Mouse (Mus musculus): Measurements from ENCODE around the gene Flt4.

Flt4 gene

DNA sequence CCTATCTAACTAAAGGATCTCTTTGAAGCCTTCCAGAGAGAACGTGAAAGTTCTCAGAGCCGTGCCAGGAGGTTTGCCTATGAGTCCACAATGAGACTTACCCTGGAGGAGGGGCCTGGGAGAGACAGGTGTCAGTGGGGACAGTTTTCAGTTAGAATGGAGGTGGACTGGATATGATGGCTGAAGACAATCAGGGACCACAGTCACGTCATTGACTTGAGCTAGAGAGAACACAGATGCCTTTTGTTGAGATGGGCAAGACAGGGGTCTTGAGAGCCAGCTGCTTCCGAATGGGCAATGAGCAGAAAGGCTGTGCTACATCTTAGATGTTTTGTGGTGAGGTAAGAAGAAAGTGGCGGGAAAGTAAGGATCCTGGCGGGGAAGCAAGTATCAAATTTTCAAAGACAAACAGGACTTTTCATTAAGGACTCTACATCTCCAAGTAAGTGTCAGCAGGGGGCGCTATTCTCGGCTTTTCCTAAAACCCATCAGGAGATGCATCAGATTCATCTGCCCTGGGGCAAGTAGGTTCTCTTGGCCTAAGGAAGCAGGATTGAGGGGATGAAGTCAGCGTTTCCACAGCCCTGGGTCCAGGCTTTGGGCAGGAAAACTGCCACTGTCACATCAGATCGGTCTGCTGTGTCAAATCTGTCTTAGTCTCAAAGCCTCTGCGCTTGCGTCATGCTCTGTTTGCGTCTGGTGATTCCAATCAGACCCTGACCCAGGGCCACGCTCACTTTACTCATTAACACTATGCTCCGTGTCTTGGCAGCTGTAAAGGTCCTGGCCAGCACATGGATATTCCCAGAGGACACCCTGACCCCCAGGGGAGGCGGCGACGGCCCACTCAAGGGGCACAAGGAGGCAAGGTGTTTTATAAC, 41.3 kb downstream of the Flt4 start:
- DNase-seq, result no peak

DNA sequence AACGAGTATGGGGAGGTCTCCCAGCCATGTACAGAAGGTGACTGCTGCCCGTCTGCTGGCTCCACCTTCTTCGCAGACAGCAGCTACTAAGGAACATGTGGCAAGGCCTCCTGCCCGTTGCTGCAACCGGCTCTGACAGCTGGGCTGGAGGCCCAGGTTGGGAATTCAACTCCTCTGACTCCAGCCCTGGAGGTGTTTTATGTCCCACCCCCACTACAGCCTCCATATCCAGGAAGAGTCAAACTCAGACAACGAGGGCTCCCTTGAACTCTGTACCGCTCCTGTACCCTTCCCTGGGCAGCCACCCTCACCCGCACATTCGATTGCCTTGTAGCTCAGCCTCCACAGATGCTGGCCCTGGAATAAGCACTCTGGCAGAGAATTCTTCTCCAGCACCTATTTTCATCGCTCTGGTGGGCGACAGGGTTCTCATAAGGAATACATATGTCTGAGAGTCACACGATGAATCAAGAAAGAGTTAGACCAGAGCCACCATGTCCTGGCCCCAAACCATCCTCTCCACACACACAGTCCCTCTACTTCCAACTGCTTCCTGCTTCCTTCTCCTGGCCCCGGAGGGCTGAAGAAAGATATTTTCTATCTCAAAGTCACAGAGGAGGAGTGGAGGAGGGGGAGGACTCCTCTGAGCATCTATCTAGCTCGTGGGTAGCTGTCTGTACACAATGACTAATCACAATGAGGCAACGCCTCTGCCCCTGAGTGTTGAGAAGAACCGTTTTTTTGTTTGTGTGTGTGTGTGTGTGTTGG, 42.1 kb downstream of the Flt4 start:
- DNase-seq, result no peak

DNA sequence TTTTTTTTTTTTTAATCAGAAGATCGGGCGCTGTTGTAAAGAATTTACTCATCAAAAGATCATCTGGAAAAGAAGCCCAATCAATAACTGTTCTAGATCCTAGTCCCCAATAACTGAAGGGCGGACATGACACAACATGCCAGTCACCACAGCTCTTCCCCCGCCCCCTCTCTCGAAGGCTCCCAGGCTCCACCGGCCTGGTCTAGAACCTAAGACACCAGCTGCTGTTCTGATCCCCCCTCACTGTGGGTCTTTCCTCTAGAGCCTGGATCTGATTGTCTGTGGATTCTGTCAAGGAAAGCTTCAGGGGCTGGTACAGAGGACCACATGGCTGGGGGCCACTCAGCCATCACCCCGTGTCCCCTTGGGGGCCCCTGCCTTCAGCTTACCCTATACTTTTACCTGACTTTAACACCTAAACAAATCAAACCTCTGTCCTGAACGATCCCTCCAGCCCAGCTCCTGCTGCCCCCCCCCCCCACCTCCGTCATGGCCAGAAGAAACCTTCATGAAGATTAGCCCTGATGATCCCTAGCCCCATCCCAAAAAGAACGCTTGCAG, 42.8 kb downstream of the Flt4 start:
- no peak for DNase-seq

DNA sequence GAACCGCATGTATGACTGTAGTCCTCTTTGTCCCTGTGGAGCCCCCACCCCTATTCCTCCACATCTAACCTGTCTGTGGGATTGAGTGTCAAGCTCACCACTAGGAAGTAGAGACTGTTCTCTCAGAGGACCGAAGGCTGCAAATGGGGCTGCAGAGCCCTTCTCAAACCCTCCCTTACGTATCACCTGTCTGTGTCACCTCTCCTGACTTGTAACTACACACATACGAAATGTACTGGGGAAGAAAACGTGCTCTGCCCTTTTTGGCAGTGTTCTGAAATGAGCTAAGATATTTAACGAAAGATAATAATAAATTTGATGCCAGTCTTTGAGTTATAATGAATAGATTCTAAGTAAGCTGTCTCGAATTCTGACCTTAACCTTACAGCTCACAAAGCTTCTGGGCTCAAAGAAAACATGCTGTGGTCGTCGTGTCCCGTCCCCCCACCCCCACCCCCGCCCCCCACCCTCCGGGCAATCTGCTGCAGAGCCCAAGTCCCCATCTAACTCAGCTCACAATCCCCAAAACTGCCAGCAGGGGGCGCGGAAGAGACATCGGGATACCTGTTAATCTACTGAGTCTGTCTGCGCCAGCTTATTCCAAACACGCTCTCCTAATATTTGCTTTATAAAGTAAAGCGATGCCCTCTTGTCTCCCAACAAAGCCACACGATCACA, 43.5 kb downstream of the Flt4 start:
- DNase-seq, result peak; percentile 79 to 83

DNA sequence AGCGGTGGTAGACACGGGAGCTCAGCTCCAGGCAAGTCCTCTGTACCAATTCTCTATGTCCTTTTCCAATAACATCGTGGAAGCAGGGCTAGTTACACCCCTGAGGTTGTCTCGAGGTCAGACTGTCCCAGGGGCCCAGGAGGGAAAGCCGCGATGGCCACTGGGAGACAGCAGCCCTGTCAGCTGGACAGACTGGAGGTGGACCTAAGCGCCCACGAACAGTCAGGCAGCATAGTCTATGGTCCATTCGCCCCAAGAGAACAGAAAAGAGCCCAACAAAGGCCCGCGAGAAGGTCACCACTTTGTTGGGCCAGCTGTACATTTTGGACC, 44.0 kb downstream of the Flt4 start:
- no peak for DNase-seq

DNA sequence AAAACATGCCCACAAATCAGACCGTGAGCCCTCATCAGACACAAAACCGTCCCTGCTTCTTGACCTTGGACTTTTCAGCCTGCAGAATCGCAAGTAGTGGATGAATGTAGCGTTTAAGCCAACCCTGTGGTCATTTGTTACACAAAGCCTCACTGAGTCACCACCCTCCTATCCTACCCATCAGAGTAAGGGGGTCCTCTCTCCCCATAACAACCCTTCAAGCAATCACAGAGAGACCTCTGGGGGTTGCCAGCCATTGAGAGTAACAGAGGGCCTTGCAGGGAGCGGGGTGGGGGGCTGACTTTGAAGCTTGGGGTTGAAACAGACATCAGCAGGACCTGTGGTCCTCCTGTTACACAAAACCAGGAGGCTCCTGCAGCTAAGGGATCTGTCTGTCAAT, 45.6 kb downstream of the Flt4 start:
- DNase-seq, result no peak

DNA sequence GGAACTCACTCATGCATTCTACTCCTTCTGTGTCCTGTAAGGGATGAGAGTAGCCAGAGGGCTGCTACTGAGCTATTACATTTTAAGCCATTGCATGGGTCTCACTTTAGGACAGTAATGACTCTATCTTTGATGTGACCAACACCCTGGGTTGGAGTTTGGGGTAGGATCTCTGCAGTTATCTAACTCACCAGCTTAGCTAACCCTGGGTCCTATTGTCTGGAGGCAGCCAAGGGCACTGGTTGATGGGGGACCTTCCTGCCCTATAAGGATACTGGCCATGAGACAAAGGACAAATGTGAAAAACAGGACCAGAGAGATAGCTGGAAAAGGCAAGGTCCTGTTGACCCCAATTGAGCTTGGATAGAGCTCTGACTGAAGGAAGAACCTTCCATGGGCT, 46.4 kb downstream of the Flt4 start:
- DNase-seq, result no peak

DNA sequence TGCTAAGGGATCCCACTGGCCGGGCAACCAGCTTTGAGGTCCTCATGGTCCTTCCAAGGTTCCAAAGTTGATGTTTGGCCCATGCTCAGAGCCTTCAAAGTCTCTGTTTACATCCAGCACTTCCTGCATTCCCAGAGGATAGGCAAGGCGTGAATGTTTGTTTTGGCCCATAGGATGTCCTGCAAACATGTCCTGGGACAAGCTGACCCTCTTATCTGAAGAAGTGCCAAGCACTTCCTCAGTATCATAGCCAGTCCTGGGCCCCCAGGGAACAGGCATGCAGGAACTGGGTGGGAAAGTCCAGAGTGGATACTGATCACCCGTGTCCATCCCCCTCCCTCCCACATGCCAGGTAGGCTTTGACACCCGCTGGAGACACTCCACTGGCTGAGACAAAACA, 49.0 kb downstream of the Flt4 start:
- DNase-seq, result no peak

DNA sequence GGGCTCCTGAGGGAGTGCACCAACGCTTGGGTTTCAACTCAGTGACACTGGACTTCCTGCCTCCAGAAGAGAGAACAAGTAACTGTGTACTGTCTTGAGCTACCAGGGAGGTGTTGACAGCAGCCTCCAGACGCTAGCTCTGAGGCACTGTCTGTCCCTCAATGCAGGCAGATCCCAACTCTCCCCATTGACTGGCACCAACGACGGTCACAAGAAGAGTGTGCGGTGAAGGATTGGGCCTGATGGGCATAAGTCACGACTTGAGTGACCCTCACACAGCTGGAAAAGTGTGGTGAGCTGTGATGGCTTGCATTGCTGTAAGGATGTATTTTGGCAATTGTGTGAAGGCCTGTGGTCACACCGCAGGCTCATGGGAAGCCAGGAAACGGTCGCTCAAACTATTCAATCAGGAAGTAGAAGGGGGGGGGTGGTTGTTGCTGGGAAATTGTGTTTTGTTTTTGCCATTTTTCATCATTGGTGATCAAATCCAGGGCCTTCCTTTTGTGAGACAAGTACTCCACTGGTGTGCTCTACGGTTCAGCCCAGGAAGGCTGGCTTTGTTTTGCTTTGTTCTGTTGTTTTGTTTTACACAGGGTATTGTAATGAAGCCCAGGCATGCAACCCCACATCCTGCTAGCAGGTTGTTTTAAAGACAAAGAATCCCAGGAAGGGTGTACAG, 49.9 kb downstream of the Flt4 start:
- no peak for DNase-seq

DNA sequence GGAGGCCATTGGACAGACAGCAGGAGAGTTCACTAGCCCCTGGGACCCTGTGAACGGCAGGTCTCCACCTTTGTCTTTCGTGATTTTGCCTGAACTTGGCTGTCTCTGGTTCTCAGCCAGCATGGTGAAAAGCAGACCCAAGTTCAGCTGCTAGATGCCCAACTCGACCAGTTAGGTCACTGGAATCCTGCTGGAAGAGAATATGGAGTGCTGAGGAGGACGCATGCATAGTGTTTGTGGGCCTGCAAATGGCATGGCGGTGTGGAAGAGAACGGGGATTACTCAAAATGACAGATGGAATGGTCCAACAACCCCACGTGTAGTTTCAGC, 50.4 kb downstream of the Flt4 start:
- no peak for DNase-seq

DNA sequence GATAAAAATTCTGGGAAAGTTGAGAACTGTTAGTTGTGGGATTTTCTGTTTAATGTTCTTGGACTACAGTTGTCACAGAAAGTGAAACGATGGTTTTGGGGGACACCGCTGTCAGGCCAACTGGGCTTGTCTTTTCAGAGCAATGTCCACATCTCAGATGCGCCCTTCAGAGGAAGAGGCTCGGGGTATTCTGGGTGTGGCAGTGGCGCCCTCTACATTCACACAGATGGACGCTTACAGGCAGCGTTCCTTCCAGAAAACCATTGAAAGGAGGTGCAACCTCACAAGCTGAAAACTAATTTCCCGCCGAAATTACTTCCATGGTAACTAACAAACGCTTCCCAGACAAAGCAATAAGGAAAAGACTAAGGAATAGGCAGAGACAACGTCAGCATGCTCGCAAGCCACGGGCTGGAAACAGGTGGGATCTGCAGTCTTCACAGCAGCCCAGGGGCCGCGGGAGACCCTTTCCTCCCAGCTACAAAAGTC, 53.3 kb downstream of the Flt4 start:
- DNase-seq, result no peak

DNA sequence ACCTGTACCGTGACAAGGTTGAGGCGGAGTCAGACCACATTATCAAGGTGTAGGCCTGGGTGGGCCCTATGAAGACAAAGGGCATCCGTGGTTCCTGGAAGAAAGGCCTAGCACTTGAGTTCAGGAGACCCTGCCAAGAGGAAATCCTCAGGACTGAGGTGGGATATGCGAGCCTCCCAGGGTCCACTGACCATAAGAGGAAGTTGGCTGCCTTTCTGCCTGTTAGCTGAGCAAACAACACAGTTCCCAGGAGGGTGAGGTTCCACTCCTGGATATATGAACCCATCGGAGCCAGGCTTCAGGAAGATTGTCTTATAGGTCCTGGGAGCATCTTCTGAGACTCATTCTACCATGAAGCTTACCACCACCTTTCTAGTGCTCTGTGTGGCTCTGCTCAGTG, 54.2 kb downstream of the Flt4 start, which contains the start of gene Scgb3a1:
Gene Scgb3a1 (plus strand): TSS at position 301 of the 400 bp plus-strand sequence.
- no peak for DNase-seq

DNA sequence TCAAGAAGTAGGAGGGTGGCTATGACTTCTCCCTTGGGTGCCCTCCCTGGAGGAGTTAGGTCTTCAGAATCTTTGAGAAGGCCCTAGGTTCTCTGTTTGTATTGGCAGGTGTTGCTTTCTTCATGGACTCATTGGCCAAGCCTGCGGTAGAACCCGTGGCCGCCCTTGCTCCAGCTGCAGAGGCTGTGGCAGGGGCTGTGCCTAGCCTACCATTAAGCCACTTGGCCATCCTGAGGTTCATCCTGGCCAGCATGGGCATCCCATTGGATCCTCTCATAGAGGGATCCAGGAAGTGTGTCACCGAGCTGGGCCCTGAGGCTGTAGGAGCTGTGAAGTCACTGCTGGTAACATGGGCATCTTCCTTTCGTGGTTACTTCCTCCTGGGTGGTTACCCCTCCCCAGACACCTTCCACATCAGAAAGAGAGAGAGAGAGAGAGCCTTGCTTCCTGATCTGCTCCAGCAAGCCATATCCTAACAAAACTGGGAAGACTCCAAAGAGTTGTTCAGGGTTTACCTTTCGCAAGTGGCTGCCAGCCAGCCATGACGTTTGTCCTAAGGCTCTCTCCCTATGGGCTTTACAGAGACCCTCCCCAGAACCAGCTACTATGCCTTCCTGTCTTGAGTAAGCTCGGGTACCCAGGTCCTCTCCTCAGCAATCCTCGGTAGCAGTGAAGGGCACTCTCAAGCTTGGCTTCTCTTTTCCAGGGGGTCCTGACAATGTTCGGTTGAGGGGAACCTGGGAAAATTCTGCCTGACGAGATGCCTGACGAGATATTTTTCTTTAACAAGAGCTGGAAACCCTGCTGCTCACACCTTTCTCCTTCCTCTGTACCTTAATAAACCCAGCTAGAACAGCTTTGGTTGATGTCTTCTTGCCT, 55.4 kb downstream of the Flt4 start:
- DNase-seq, result no peak

DNA sequence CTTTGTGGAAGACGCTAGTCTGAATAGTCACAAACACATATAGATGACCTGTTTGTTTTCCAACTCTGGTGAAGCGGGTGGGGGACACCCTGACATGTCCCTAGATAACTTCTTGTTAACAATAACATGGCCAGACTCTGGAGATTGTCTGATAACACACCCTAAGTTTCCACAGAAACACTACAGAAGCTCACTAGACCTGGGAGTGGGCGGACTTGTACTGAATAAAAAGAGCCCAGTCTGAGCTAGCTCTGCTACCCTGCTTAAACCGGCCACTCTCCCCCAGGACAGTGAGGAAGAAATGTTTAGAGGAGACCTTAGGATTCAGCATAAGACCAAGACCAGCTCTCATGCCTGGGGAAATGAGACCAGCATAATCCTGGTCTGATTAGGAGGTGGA, 56.4 kb downstream of the Flt4 start:
- no peak for DNase-seq

DNA sequence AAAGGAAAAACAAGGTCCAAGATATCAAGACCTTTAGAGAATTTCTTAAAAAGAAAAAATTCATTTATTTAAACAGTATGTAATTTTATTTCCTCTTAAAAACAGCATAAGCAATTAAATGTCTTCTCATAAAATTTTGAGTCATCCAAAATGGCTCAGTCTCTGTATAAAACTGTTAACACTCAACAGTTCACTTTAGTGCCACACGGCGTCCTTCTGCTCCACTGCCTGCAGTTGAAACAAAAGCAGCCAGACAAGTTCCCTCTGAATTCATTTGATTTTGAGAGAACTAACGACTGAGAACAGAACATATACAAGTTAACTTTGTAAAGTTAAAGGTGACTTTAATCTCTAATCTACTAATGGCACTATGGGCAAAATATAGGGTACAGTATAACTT, 64.4 kb downstream of the Flt4 start:
- no peak for DNase-seq

DNA sequence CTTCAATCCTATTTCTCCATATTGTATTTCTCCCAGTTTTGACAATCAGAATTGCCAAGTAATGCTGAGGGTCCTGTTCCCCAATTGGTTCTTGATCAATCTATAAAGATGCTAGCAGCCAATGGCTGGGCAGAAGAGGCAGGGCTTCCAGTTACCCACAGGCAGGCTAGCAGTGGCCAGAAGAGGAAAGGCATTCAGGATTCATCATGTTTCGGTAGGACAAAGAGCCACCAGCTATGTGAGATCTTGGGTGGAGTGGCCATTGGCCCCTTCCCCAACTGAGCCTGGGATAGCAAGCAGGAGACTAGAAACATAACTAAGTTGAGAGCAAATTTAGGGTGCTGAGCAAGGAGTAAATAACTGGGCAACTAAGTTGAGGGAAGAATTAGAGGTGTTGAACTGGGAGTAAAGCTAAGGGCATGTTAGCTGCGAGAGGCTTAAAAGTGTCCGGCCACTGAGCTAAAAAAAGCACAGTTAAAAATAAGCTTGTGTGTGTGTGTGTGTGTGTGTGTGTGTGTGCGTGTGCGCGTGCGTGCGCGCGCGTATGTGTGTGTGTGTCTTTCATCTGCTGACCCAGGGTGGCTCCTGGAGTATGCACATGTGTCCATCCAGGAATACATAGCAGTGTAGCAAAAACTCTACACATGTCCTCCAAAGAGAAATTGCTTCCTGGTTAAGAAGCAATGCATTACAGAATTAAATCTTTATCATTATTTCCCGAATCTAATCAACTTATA, 75.3 kb downstream of the Flt4 start:
- DNase-seq, result no peak

DNA sequence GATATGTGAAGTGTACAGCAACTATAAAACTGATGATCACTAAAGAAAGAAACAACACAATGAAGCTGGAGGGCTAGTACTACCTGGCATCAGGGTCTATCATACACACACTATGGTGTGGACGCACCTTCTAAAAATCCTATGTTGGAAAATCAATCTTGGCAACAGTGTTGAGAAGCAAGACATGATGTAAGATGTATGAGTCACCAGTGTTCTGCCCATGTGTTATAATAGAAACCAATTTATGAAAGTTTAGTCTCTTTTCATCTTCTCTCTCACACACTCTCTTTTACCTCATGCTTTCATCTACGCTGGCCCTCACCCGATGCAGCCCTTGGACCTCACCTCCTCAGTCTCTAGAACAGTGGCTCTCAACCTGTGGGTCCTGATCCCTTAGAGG, 86.0 kb downstream of the Flt4 start:
- DNase-seq, result no peak

DNA sequence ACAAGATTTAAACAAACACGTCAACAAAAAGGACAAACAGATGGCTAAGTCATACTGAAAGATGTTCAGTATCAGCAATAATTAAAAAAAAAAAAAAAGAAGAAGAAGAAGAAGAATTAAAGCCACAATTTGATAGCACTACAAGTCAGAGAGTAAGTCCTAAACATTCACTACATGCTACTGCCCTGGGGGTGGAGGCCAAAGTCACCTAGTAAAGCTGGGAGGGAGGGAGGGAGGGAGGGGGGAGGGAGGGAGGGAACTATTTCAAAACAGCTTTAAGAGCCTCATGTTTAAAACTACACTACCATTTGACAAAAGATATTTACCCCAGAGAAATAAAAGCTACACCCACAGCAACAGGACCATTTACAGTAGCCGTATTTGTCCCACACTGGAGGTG, 86.6 kb downstream of the Flt4 start:
- DNase-seq, result no peak

DNA sequence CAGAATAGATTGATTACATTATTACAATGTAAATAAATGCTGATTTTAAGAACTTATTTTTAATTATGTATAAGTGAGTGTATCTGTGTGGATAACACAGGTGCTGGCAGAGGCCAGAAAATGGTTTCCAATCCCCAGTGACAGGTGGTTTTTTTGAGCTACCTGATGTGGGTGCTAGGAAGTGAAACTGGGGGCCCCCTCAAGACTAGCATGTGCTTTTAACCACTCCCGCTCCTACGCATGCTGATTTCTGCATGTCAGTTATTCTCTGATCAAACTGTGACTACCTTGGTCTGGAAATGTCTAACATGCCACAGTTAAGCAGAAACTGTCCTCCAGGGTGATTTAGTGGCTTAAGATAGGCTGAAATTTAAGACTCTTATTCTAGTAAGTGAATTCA, 87.4 kb downstream of the Flt4 start:
- DNase-seq, result no peak

DNA sequence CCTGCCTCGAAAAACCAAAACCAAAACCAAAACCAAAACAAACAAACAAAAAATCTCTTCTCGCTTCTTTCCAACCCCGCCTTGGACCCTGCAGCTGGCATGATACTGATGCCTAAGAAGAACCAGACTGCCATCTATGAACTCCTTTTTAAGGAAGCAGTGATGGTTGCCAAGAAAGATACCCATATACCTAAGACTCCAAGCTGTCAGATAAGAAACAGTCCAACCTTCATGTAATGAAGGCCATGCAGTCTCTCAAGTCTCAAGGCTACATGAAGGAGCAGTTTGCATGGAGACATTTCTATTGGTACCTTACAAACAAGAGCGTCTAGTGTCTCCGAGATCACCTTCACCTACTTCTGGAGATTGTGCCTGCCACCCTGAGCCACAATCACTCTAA, 88.7 kb downstream of the Flt4 start:
- no peak for DNase-seq

DNA sequence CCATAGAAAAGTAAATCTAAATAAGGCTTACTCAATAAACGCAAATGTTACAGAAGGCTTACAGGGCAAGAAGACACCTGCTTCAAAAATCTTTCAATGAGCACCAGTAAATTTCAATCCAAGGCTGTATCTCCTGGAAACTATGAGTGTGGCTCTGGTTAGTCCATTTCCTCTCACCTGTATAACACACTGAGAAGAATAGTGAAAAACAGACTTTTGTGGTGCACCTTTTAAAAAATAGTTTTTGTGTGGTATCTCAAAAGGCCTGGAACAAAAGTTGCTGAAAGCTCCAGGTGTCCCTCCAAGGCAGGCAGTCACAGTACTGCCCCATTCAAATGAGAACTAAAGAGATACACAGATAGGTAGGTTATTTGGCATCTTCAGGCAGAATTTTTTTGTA, 90.0 kb downstream of the Flt4 start:
- DNase-seq, result no peak
